Mouse (Mus musculus) heart, embryonic 10.5 days (tissue): ENCODE results near the gene Fam124b. TPM values are rescaled to one million over a fixed set of nuclear protein-coding genes. Genes with fewer than 3 reads are reported as not detected.
A peak's percentile ranks its signal among the peaks of the same experiment; 100 is the strongest.

Experiments
- DNase-seq: peaks from one replicate; pipeline ENCODE4 v3.0.0-alpha.2; 2017; ENCODE audit warnings: low spot score
- H3K27ac ChIP-seq: fragments of 300-500 bp; sonication (generic); 2 replicates; pipeline ENCODE4 v1.5.1; 2016; ENCODE audit warnings: mild to moderate bottlenecking
- H3K27me3 ChIP-seq: fragments of 300-500 bp; sonication (generic); 2 replicates; pipeline ENCODE4 v1.6.1; 2016; ENCODE audit warnings: mild to moderate bottlenecking; ENCODE audit not compliant: poor library complexity, insufficient read depth, severe bottlenecking
- H3K36me3 ChIP-seq: fragments of 300-500 bp; sonication (generic); 2 replicates; pipeline ENCODE4 v1.6.1; 2016; ENCODE audit warnings: mild to moderate bottlenecking, moderate library complexity
- H3K4me1 ChIP-seq: fragments of 300-500 bp; sonication (generic); 2 replicates; pipeline ENCODE4 v1.6.1; 2016; ENCODE audit warnings: mild to moderate bottlenecking
- H3K4me3 ChIP-seq: fragments of 300-500 bp; sonication (generic); 2 replicates; pipeline ENCODE4 v1.5.1; 2016; ENCODE audit warnings: mild to moderate bottlenecking, moderate library complexity
- H3K9me3 ChIP-seq: fragments of 300-500 bp; sonication (generic); 2 replicates; pipeline ENCODE4 v1.6.1; 2016; ENCODE audit warnings: mild to moderate bottlenecking, moderate library complexity
- WGBS: fragments of 180-500 bp; shearing (Covaris S2); methylation state at CpG from one replicate; pipeline ENCODE4 v1.1.7; 2016; 5-methylcytosine and 5-hydroxymethylcytosine counted together
- polyA plus RNA-seq: library from polyadenylated mRNA; unstranded; fragments of >200 nt; fragmentation: Nextera tagmentation; extraction: Ambion mirVana; gene quantifications from 2 replicates; pipeline ENCODE4 v1.2.1, GENCODE M21; 2016

Fam124b gene
- polyA plus RNA-seq, 1 experiment from 2014 or later: 0.36 TPM

- Histone ChIP-seq H3K27me3 (no peaks in the 10 kb centered on the region), H3K4me1 (peaks cover 8% of the 10 kb centered on the region), H3K36me3 (no peaks in the 10 kb centered on the region), H3K9me3 (no peaks in the 10 kb centered on the region), H3K27ac (no peak overlapping the region), H3K4me3 (no peak overlapping the region)
- DNase-seq: no peak
- WGBS: 32% methylated on average over 3 of the region's 3 CpGs
Observed at GRCm38 (mm10) chr1:80224839-80225412, 6.7 kb upstream of the Fam124b start.

- no peaks in the 10 kb centered on the region for H3K36me3 ChIP-seq
- H3K4me3 ChIP-seq: no peak overlapping the region
- no peaks in the 10 kb centered on the region for H3K9me3 ChIP-seq
- peaks cover 8% of the 10 kb centered on the region for H3K4me1 ChIP-seq
- no peak for DNase-seq
- no peaks in the 10 kb centered on the region for H3K27me3 ChIP-seq
- 78% methylated on average over 4 of the region's 4 CpGs for WGBS
- no peak overlapping the region for H3K27ac ChIP-seq
Observed at GRCm38 (mm10) chr1:80221151-80221550, 2.9 kb upstream of the Fam124b start.

GRCm38 (mm10) chr1:80213826-80214225 lies 4.4 kb downstream of the Fam124b start:
- no peak for DNase-seq

GRCm38 (mm10) chr1:80213146-80213545 lies 5.1 kb downstream of the Fam124b start:
- H3K4me3 ChIP-seq: no peak overlapping the region
- 85% methylated on average over 10 of the region's 10 CpGs for WGBS
- no peak overlapping the region for H3K27ac ChIP-seq
- DNase-seq: no peak
- H3K36me3 ChIP-seq: no peaks in the 10 kb centered on the region
- peaks cover 6% of the 10 kb centered on the region for H3K4me1 ChIP-seq
- H3K9me3 ChIP-seq: no peaks in the 10 kb centered on the region
- no peaks in the 10 kb centered on the region; the same call in 1 of the 2 replicates for H3K27me3 ChIP-seq

More at GRCm38 (mm10) chr1:80213826-80214225, 4.4 kb downstream of the Fam124b start:
- Histone ChIP-seq H3K27ac (no peak overlapping the region), H3K4me3 (no peak overlapping the region), H3K4me1 (peaks cover 6% of the 10 kb centered on the region), H3K9me3 (no peaks in the 10 kb centered on the region), H3K36me3 (no peaks in the 10 kb centered on the region), H3K27me3 (no peaks in the 10 kb centered on the region; the same call in 1 of the 2 replicates)
- 60% methylated on average over 9 of the region's 9 CpGs for WGBS

- no peak overlapping the region for H3K4me3 ChIP-seq
- 79% methylated on average over 3 of the region's 3 CpGs for WGBS
- no peak for DNase-seq
- H3K27ac ChIP-seq: no peak overlapping the region
- no peaks in the 10 kb centered on the region for H3K4me1 ChIP-seq
- no peaks in the 10 kb centered on the region for H3K9me3 ChIP-seq
- H3K36me3 ChIP-seq: no peaks in the 10 kb centered on the region
- H3K27me3 ChIP-seq: no peaks in the 10 kb centered on the region
Observed at GRCm38 (mm10) chr1:80202314-80202713, 16.0 kb downstream of the Fam124b start.

- H3K9me3 ChIP-seq: no peaks in the 10 kb centered on the region
- H3K4me3 ChIP-seq: no peak overlapping the region
- H3K4me1 ChIP-seq: peaks cover 7% of the 10 kb centered on the region; the same call in 1 of the 2 replicates
- DNase-seq: no peak
- H3K27me3 ChIP-seq: no peaks in the 10 kb centered on the region; the same call in 1 of the 2 replicates
- H3K27ac ChIP-seq: no peak overlapping the region
- 47% methylated on average over 8 of the region's 8 CpGs for WGBS
- no peaks in the 10 kb centered on the region for H3K36me3 ChIP-seq
Observed at GRCm38 (mm10) chr1:80192837-80193236, 25.4 kb downstream of the Fam124b start.

GRCm38 (mm10) chr1:80181414-80181805 lies 36.9 kb downstream of the Fam124b start:
- Histone ChIP-seq H3K27ac (no peak overlapping the region), H3K9me3 (no peaks in the 10 kb centered on the region), H3K27me3 (no peaks in the 10 kb centered on the region), H3K4me3 (no peak overlapping the region), H3K36me3 (no peaks in the 10 kb centered on the region), H3K4me1 (no peaks in the 10 kb centered on the region)
- WGBS: 47% methylated on average over 3 of the region's 3 CpGs
- no peak for DNase-seq

- Histone ChIP-seq H3K27me3 (no peaks in the 10 kb centered on the region), H3K36me3 (no peaks in the 10 kb centered on the region), H3K9me3 (no peaks in the 10 kb centered on the region), H3K27ac (no peak overlapping the region), H3K4me3 (no peak overlapping the region), H3K4me1 (no peaks in the 10 kb centered on the region)
- WGBS: 37% methylated on average over 13 of the region's 13 CpGs
- DNase-seq: no peak
Observed at GRCm38 (mm10) chr1:80180767-80181413, 37.4 kb downstream of the Fam124b start.

GRCm38 (mm10) chr1:80180128-80180527 lies 38.1 kb downstream of the Fam124b start:
- no peak overlapping the region for H3K27ac ChIP-seq
- no peaks in the 10 kb centered on the region for H3K9me3 ChIP-seq
- no peaks in the 10 kb centered on the region for H3K4me1 ChIP-seq
- peak; percentile 75 for DNase-seq
- WGBS: 60% methylated on average over 7 of the region's 7 CpGs
- no peaks in the 10 kb centered on the region for H3K27me3 ChIP-seq
- no peak overlapping the region for H3K4me3 ChIP-seq
- no peaks in the 10 kb centered on the region for H3K36me3 ChIP-seq

GRCm38 (mm10) chr1:80177651-80178382 lies 40.5 kb downstream of the Fam124b start:
- 69% methylated on average over 11 of the region's 11 CpGs for WGBS
- Histone ChIP-seq H3K9me3 (no peaks in the 10 kb centered on the region), H3K36me3 (no peaks in the 10 kb centered on the region), H3K27me3 (no peaks in the 10 kb centered on the region), H3K27ac (no peak overlapping the region), H3K4me3 (no peak overlapping the region), H3K4me1 (no peaks in the 10 kb centered on the region)
- DNase-seq: no peak

GRCm38 (mm10) chr1:80167706-80168105 lies 50.6 kb downstream of the Fam124b start:
- Histone ChIP-seq H3K4me3 (no peak overlapping the region), H3K27ac (no peak overlapping the region), H3K4me1 (no peaks in the 10 kb centered on the region), H3K9me3 (no peaks in the 10 kb centered on the region), H3K36me3 (no peaks in the 10 kb centered on the region), H3K27me3 (no peaks in the 10 kb centered on the region)
- DNase-seq: no peak
- WGBS: 77% methylated on average over 5 of the region's 5 CpGs

GRCm38 (mm10) chr1:80166577-80166976 lies 51.7 kb downstream of the Fam124b start:
- 78% methylated on average over 4 of the region's 4 CpGs for WGBS

GRCm38 (mm10) chr1:80165391-80165790 lies 52.9 kb downstream of the Fam124b start:
- 75% methylated on average over 5 of the region's 5 CpGs for WGBS
- H3K27me3 ChIP-seq: no peaks in the 10 kb centered on the region
- H3K36me3 ChIP-seq: no peaks in the 10 kb centered on the region
- H3K4me3 ChIP-seq: no peak overlapping the region
- H3K9me3 ChIP-seq: no peaks in the 10 kb centered on the region
- no peaks in the 10 kb centered on the region for H3K4me1 ChIP-seq
- H3K27ac ChIP-seq: no peak overlapping the region
- no peak for DNase-seq

More at GRCm38 (mm10) chr1:80166577-80166976, 51.7 kb downstream of the Fam124b start:
- Histone ChIP-seq H3K4me3 (no peak overlapping the region), H3K9me3 (no peaks in the 10 kb centered on the region), H3K27me3 (no peaks in the 10 kb centered on the region), H3K4me1 (no peaks in the 10 kb centered on the region), H3K27ac (no peak overlapping the region), H3K36me3 (no peaks in the 10 kb centered on the region)
- no peak for DNase-seq
